Mouse (Mus musculus): ENCODE measurements around the gene Ttyh3.

DNA sequence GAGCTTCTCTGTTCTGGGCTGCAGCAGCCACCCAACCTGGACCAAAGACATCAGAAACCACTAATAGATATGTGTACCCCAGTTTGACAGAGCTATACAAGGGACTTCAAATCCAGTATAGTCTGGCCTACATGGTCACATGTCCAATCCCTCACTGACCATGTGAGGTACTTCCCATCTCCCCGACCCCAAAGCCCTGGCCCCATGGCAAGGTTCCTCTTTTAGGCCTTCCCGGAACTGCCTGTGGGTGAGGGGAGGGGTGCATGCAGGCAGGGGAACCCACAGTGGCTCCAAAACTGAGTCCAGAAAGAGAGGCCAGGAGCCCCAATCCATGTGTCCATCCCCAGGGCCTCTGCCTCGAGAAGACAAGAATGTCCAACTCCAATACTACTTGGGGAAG is 6.8 kb downstream of the Ttyh3 start:
- TF ChIP-seq HCFC1 (IDR thresholded peaks at IDR 0.05; ENCODE audit: borderline replicate concordance, insufficient read depth, low read length) (no peak), CHD2 (IDR thresholded peaks at IDR 0.05; ENCODE audit: low read depth, low read length) (no peak), ZNF384 (IDR thresholded peaks at IDR 0.05; ENCODE audit: low read depth, low read length) (no peak), MAFK (IDR thresholded peaks at IDR 0.05; ENCODE audit: insufficient read depth, low read depth, low read length) (no peak), ZC3H11A (IDR thresholded peaks at IDR 0.05; ENCODE audit: borderline replicate concordance, low read depth, low read length) (no peak)
